Mouse (Mus musculus) adrenal gland (tissue): ENCODE results near the gene Bud23.
"Not testable (repeated sequence)": the region's sequence is repeated elsewhere in the genome, so short reads cannot be mapped to it uniquely, and the experiment has no call there.

Experiments used
- intact Hi-C: fragments of 180-260 bp; cut with DNase I; formaldehyde crosslinking; loops from one replicate; pipeline ENCODE4 v1.15.1; 2025

Gene Bud23

DNA sequence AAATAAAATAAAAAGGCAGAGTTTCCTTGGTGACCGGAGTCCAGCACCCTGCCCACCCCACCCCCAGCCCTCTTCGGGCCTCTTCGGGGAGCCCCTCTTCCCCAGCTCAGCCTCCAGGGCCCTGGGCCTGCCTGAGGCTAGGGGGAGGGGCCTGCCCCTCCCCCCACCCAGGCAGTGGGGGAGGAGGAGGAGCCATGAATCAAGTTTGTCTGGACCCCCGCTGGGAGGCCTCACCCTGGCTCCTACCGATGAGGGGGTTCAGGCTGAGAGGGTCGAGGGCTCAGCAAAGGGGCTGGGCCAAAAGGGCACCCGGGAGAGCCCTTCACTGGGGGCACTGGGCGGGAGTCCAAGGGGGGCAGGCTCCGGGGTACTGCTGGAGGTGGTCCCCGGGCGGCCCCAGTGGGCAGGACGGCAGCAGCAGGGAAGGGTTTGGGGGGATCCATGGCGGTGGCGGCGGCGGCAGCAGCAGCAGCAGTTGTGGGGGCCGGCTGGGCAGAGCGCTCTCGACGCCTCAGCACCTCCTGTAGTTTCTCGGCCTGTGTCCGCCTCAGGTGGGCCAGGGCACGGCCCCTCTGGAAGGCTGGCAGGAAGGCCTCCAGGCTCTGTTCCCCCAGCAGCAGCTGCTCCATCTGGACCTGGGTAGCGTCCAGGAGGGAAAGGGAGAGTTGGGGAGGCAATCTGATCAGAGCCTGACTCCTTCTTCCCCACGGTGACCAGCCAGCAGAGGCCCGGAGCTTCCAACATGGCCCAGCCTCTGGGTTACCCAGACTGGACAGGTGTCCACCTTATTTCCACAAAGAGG, 8.8 kb upstream of the Bud23 start:
- intact Hi-C loops: loop anchor here (2.0 kb wide), 1 partner anchor 59 kb away; no protein-coding TSS in a partner anchor

DNA sequence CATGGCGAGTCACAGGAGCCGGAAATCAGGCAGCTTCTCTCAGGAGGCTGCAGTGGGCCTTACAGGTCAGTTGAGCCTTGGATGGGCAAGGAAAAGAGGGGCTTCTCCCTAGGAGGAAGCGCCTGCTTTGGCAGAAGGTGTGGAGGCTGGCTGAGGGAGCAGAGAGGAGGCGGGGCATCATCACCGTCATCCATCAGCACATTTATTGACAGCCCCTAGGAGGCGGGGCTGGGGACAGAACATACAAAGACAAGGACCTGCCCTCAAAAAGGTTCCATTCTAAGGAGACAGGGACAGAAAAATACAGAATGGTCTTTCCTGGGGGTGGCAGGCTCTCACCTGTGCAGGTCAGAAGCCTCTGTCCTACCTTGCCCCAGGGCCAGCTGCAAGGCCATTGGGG, 8.0 kb upstream of the Bud23 start:
- intact Hi-C loops: no loop called here

DNA sequence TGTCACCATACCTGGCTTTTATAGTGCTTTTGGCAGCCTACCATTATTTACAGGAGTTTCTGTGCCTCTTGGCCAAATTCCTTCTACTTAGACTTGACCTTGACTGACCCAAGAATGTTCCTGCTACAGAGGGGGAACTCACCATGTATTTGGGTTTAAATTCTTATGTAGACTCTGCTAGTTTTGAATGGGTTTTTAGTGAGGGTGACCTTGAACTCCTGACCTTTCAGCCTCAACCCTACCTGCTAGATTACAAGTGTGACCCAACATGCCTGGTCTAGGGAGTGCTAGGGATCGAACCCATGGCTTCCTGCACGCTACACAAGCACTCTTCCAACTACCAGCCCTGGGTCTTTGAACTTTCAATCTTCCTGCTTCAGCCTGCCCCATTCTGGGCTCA, 7.3 kb upstream of the Bud23 start:
- intact Hi-C loops: no loop called here

DNA sequence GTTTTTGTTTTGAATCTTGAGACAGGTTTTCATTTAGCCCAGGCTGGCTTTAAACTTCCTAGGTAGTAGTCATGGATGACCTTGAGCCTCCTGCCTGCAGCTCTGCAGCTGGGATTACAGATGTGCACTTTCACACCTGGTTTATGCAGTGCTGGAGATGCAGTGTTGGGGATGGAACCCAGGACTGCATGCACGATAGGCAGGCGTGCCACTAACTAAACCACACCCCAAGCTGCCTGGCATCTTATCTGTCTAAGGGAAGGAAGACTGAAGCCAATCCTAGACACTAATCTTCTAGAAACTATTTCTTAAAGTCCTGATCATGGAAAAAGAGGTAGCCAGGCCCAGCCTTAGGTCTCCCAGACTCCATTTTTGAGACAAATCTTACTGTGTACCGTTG, 5.7 kb upstream of the Bud23 start:
- intact Hi-C loops: no loop called here

DNA sequence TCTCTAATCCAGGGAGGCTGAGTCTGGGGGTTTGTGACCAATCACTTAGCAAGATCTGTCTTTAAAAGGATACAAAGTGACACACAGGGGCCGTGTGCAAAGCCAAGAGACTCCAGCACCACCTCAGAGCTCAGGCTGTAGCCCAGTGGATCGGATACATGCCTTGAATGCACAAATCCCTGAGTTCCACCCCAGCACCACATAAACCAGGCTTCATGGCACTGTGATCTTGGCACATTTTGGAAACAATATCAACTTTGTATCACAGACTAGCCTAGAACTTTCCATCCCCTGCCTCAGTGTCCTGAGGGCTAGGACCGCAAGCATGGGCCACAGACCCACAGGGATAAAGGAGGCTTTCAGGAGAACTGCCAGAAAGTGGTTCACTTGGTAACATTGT, 1.2 kb upstream of the Bud23 start:
- intact Hi-C loops: no loop called here

DNA sequence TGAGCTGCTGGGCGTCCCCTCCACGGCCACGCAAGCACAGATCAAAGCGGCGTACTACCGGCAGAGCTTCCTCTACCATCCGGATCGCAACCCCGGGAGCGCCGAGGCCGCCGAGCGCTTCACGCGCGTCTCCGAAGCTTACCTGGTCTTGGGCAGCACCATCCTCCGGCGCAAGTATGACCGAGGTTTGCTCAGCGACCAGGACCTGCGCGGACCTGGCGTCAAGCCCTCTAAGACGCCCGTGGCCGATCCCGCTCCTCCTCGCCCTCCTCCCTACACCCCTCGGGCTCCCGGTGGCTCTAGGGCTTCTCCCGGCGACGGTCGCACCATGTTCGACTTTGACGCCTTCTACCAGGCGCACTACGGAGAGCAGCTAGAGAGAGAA, 385 bp downstream of the Bud23 start:
- intact Hi-C loops: no loop called here

DNA sequence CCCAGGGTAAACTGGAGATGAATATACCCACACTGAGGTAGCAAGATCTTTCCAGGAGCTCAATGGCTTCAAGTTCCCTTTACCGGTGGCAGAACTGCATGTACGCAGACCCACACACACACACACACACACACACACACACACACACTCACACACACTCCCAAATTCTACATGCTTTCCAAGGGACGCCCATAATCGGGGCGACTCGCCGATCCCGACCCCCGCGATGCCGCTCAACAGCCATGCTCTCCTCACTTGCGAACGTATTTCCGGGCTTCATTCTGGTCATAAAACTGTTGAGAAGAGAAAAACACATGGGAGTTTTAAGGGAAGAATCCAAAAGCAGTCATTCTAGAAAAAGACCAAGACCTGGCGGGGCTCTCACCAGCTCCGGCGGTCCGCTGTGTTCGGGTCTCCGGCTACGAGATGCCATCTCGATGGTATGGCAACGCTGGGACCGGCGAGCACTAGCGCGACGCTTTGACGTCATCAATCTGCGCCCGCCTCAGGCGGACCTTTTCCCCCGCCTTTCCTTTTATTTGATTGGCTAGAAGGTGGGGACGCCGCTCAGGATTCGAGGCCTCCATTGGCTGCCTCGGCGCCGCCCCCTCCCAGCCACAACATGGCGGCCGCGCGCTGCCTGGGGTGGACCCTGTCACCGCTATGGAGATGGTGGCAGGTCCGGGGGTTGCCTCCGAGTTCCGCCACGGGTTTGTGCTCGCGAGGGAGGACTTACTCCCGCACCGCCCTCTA, 954 bp downstream of the Bud23 start, which contains the start of gene Dnajc30:
Gene Dnajc30 (plus strand): TSS at position 574 of the 753 bp plus-strand sequence.
- intact Hi-C loops: no loop called here

DNA sequence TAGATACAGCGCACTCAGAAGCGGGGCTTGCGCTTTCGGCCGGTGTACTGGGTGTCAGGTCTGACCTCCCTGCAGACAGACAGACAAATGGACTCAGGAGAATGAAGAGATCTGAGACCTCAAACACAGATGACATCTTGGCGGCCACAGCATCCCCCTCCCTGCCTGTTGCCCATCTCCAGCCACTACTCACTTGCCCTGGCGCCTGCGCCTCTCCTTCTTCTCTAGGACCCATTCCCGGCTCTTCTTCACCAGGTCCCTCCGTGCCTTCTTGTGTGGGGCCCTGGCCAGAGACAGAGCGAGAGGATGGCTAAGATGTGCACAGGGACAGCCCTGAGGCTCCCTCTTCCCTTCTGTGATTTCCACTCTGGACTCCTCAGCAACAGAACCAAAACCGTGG, 11.4 kb downstream of the Bud23 start:
- intact Hi-C loops: no loop called here

DNA sequence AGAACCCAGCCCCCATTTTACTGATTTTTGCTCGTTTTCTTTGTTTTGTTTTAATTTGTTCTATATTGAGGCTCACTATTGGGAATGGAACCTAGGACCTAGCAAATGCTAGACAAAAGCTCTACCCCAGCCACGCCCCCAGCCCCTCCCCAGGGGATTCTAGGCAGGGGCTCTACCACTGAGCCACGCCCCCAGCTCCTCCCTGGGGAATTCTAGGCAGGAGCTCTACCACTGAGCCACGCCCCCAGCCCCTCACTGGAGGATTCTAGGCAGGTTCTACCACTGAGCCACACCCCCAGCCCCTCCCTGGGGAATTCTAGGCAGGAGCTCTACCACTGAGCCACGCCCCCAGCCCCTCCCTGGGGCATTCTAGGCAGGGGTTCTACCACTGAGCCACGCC, 15.5 kb downstream of the Bud23 start:
- intact Hi-C loops: not testable (repeated sequence)

DNA sequence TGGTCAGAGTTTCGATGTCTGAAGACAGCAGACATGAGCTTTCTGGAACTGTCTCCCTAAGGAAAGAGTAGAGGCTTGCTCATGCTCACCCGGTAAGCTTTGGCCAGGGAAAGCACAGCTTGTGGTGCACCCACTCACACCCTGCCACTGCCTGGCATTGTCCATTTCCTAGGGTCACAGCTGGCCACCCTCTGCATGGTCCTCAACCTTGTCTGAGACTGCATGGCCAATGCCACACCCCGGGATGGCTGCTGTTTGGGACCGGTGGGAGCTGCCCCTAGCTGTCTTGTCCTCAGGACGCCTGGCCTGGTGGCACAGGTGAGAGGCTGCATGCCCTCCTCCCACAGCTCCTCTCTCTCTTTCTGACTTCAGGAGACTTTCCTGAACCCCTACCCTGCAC, 16.2 kb downstream of the Bud23 start:
- intact Hi-C loops: no loop called here

DNA sequence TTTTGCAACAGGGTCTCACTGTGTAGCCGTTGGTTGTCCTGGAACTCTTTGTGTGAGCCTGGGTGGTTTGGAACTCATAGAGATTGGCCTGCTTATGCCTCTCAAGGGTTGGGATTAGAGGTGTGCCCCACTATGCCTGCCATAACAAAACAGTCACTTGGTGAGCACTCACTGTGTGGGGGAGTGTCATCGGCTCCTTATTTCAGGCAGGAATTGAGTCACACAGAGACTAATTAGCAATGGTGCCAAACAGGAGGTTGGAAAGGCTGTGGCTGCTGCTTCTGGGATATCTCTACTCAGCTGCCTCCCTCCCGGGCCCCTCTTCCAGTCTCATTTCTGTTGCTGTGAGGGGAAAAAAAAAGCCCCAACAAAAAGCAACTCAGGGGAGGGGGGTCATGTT, 20.2 kb downstream of the Bud23 start:
- intact Hi-C loops: no loop called here

DNA sequence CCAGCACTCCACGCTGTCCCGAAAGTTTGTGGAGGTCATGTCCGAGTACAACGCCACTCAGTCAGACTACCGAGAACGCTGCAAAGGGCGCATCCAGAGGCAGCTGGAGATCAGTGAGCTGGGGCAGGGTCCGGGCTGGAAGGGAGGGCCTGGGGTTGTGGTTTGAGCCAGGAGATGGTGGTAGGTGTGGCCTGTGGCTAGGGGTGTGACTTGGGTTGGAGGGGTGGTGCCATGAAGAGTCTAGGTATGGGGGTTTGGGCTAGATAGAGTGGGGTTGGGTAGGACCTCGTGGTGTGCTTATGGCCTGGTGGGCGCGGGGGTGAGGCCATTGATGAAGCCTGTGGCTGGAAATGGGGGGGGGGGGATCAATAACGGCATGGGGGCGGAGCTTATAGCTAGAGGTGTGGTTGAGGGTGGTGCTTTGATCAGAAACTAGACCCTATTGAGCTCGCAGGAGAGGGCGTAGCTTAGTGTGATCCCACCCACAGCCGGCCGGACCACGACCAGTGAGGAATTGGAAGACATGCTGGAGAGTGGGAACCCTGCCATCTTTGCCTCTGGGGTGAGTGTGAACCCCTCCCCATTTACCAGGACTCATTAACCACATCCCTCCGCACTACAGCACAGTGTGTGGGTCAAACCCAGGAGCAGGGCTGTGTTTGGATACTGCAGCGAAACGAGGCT, 22.5 kb downstream of the Bud23 start:
- intact Hi-C loops: no loop called here

DNA sequence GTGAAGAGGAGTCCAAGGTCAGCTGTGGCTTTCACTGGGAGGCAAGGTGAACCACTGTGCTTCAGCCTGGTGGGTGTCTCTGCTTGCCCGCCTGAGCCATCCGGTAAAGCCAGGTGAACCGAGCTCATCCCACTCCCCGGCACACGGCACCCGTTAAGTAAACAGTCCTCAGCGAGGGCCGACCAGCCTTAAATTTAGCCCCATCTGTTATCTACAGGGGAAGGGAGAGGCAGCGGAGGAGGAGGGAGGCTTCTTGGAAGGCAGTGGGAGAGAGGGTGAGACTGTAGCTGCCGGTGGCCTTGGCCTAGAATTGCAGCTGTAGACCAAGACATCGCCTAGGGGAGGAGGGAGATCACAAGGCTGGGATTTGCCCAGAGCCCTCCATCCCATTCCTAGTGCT, 24.0 kb downstream of the Bud23 start:
- intact Hi-C loops: no loop called here

DNA sequence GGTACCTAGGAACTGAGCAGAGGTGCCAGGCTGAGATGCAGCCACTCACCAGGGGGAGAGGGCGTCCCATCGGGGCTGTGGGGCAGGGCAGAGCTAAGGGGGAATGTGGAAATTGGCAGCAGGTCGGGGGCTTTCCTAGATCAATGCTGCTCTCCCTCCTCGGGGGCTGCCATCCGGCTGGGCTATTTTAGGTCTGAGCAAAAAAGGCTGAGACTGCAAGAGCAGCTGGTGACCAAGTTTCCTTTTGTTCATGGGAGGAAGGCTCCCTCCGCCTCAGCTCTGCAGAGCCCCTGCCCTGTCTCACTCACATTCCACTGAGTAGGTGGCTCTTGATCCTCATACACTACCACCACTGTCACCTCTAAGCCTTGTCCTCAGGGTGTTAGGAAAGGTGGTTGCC, 24.7 kb downstream of the Bud23 start:
- intact Hi-C loops: no loop called here

DNA sequence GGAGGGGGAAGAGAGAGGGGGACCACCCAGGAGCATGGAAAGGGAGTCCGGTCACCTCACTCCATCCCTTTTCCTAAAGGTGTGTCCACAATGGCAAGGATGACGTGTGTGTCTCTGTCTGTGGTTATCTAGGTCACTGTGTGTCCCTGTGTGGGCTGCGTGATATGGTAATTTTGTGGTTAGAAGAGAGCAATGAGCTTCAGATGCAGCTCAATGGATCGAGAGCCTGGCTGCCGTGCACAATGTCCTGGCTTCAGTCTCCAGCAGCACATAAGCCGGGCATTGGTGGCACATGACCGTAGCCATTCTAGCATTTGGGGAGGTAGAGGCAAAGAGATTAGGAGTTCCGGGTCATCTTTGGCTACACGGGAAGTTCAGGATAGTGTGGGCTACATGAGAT, 25.2 kb downstream of the Bud23 start:
- intact Hi-C loops: no loop called here

DNA sequence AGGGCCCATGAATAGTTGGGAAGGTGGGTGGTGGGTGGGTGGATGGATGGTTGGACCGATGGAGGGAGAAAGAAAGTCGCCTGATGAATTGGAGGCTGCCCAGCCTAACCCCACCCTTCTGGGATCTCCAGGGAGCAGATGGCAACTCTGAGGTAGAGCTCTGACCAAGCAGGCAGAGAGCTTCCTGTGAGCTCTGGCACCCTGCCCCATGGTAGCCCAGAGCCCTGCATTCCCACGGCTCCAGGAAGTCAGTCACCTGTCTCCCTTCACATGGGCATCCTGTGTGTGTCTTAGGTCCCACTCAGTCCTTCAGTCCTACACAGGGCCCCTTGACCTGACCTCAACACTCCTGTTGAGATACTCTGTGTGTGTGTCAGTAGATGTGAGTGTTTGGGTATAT, 26.8 kb downstream of the Bud23 start:
- intact Hi-C loops: no loop called here

DNA sequence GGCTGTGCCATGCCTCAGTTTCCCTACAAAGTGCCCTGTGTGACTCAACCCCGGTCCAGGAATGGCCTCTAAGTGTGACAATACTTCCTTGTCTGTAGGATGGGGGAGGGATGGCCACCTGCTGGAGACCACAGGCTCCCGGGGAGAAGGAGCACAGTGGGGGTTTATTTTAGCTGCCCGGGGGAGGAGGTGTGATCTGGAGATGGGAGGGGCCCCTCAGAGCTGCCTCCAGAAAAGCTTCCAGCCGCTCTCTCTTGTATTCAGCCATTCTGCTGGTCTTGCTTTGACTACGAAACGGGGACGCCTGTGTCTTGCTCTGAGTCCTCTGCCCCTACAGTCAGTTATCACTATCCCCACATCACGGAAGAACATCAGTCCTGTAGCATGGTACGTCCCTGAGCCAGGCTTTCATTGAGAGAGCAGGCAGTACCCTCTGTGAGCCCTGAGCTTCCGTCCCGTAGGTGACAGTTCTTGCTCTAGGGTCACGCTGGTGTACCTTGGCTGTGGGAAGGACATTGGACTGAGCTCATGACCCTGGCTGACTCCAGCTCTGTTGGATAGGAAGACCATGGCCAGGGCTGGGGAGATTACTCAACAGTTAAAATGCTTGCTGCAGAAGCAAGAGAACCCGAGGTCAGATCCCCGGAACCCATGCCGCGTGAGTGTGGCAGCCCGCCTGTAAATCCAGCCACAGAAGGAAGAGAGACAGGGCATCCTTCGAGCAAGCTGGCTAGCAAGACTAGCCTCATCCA, 29.0 kb downstream of the Bud23 start:
- intact Hi-C loops: no loop called here

DNA sequence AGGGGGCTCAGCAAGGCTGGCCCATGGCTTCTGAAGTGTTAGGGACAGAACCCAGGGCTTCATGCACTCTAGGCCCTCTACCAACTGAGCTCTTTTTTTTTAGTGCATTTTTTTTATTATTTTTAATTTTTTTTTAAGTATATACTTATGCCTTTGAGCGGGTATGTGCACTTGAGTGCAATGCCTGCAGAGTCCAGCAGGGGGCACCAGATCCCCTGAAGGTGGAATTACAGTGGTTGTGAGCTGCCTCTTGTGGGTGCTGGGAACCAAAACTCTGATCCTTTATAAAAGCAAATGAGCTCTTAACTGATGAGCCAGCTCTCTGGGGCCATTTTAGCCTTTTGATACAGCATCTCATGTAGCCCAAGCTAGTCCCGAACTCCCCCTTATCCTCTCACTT, 30.2 kb downstream of the Bud23 start:
- intact Hi-C loops: no loop called here

DNA sequence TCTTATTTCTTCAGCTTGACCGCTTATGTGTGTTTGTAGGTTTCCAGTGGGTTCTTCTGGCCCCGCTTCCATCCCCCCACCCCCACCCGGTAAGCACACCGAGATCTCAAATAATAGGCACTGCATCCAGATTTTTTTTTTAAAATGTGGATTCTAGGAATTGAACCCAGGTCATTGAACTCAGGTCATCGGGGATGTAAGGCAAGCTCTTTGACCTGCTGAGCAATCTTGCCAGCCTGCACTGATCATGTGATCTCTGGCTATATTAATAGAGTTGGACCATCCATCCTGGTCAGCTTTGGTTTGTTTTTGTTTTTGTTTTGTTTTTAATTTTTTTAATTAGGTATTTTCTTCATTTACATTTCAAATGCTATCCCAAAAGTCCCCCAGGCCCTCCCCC, 32.2 kb downstream of the Bud23 start:
- intact Hi-C loops: no loop called here

DNA sequence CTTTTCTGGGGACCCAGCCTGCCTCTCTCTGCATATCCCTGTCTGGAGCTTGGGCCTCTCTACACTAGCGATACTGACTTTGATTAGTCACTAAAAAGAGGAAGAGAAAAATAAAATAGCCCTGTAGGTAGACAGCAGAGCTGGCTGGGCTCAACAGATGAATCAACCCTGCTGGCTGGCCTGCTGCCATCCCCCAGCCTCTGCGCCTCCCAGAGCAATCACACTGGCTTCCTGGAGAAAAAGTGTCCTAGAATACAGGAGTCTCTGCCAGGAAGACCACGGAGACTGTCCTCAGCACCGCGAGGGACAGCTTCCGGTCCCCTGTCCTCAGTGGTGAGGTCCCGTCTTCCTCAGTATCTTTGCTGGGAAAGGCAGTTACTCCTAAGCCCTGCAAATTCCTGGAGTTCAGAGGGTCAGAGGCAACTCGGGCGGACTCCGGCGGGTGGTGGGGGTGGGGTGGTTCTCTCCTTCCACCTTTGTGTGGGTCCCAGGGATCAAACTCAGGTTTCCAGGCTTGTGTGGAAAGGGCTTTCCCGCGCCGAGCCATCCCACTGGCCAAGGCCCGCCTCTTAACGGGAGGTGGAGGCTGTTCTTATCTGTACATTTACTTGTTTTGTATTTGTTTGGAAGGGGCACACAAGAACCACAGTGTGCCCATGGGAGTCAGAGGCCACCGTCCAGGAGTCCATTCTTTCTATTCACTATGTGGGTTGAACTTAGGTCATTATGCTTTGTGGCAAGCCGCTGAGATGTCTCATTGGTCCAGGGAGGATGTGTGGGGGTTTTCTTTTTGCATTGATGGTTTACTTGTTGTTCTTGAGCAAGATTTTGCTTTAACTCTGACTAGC, 35.5 kb downstream of the Bud23 start:
- intact Hi-C loops: no loop called here

DNA sequence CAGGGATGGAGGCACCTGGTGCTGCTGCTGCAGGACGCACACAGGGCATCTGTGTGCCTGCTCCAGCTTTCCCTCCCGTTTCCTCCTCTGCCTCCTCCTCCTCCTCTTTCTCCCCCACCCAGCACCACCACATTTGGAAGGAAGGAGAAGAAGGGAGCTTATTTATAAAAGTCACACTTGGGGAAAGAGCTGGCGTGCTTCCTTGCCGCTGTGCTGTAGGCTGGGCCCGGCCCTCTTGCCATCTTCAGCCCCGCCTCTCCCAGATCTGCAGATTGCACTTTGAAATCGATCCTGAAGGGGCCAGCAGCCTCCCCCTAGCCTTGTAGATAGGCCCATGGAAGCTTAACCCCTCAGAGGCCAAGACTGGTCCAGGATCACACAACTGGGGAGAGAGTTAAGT, 38.9 kb downstream of the Bud23 start:
- intact Hi-C loops: no loop called here
